Mouse (Mus musculus) heart, embryonic 11.5 days (tissue): ENCODE measurements around the gene Grk1. TPM values are rescaled to one million over a fixed set of nuclear protein-coding genes. Genes with fewer than 3 reads are reported as not detected.

ENCODE experiments used
- polyA plus RNA-seq: library from polyadenylated mRNA; unstranded; fragments of >200 nt; fragmentation: Nextera tagmentation; extraction: Ambion mirVana; gene quantifications from 2 replicates; pipeline ENCODE4 v1.2.1, GENCODE M21; 2014

The Grk1 gene
- polyA plus RNA-seq, 1 experiment from 2014 or later: 0.04 TPM

Other genes starting within 250 kb of the Grk1 start
- gene Lamp1, start 245.9 kb upstream of the Grk1 start, polyA plus RNA-seq: 334 and 393 TPM in 2 replicates
- 28.2 and 30.6 TPM in 2 replicates for gene Grtp1, start 204.5 kb upstream of the Grk1 start, polyA plus RNA-seq
- 132 and 142 TPM in 2 replicates for gene Adprhl1, start 150.9 kb upstream of the Grk1 start, polyA plus RNA-seq
- 27.0 and 27.2 TPM in 2 replicates for gene Dcun1d2, start 117.0 kb upstream of the Grk1 start, polyA plus RNA-seq
- 34.4 and 39.3 TPM in 2 replicates for gene Tmco3, start 116.9 kb upstream of the Grk1 start, polyA plus RNA-seq
- gene Tfdp1, start 66.3 kb upstream of the Grk1 start, polyA plus RNA-seq: 108 and 114 TPM in 2 replicates
- gene Atp4b, start 8.3 kb upstream of the Grk1 start, polyA plus RNA-seq: 0.21 TPM in 1 of 2 replicates, not detected in the other
- gene Tmem255b, start 30.1 kb downstream of the Grk1 start, polyA plus RNA-seq: 0.25 and 0.33 TPM in 2 replicates
- gene Gas6, start 89.4 kb downstream of the Grk1 start, polyA plus RNA-seq: 12.4 and 17.7 TPM in 2 replicates
- gene 1700029H14Rik, start 157.4 kb downstream of the Grk1 start, polyA plus RNA-seq: not detected in 2 replicates